Mouse (Mus musculus): ENCODE measurements around the gene Eif4e. TPM values are rescaled to one million over a fixed set of nuclear protein-coding genes. Genes with fewer than 3 reads are reported as not detected.

Gene Eif4e
- polyA plus RNA-seq, 1 experiment: 33.6 TPM

DNA sequence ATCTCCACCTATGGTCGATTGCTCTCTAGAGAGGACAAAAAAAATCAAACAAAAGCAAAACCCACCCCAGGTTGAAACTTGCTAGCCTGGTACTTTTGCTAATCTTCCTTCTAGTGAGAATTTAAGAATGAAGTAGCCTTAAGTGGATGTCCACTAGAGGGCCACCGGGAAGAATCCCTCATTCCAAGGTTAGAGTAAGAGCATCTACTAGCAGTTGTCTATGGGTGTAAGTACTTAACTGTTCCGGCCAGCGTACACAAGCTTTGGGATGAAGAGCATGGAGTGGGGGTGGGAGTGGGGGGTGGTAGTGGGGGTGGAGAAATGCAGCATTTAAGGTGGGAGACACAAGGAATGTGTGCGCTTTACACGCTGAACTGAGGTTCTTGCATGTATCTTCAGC, 19.2 kb upstream of the Eif4e start:
- peak; percentile 64 for DNase-seq
- no peak for TF ChIP-seq CTCF (conservative IDR thresholded peaks at IDR 0.05; ENCODE audit: insufficient read depth, insufficient read length, low read depth, low read length)
- no peak for TF ChIP-seq POLR2A (IDR thresholded peaks at IDR 0.05; ENCODE audit: low read depth, low read length)
- no peaks in the 10 kb centered on the region for H3K36me3 ChIP-seq (ENCODE audit: control insufficient read depth, insufficient read depth, low read length)
- no peak overlapping the region for H3K4me3 ChIP-seq (ENCODE audit: insufficient read depth, low read depth, low read length)
- WGBS: 49% methylated on average over 6 of the region's 6 CpGs
- no peak overlapping the region for H3K27ac ChIP-seq (ENCODE audit: insufficient read depth, low read depth, low read length)
- no peaks in the 10 kb centered on the region for H3K4me1 ChIP-seq (ENCODE audit: control insufficient read depth, insufficient read depth, low read length)
- H3K27me3 ChIP-seq (replicated peaks; ENCODE audit: control insufficient read depth, insufficient read depth, low read length): no peaks in the 10 kb centered on the region

DNA sequence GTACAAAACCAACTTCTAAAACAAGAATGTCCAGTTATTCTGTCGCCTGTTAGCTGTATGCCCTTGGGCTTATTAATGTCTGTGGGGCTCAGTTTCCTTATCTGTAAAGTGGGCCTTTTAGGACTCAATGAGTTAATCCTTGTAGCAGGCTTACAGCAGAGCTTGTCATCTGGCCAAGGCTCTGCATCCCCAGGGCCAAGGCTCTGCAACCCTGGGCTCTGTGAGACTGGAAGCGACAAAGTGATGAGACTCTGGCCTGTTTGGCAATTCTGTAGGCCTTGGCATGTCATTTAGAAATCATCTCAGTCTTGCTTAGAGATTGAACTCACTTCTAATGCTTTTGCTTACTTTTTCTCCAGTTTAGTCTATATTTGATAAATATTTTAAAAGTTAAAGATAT, 16.4 kb upstream of the Eif4e start:
- H3K27ac ChIP-seq (ENCODE audit: insufficient read depth, low read depth, low read length): no peak overlapping the region
- H3K4me3 ChIP-seq (ENCODE audit: insufficient read depth, low read depth, low read length): no peak overlapping the region
- 87% methylated on average over 2 of the region's 2 CpGs for WGBS
- no peak for DNase-seq
- H3K36me3 ChIP-seq (ENCODE audit: control insufficient read depth, insufficient read depth, low read length): no peaks in the 10 kb centered on the region
- no peaks in the 10 kb centered on the region for H3K4me1 ChIP-seq (ENCODE audit: control insufficient read depth, insufficient read depth, low read length)
- TF ChIP-seq POLR2A (IDR thresholded peaks at IDR 0.05; ENCODE audit: low read depth, low read length) (no peak), CTCF (conservative IDR thresholded peaks at IDR 0.05; ENCODE audit: insufficient read depth, insufficient read length, low read depth, low read length) (no peak)
- no peaks in the 10 kb centered on the region for H3K27me3 ChIP-seq (replicated peaks; ENCODE audit: control insufficient read depth, insufficient read depth, low read length)

DNA sequence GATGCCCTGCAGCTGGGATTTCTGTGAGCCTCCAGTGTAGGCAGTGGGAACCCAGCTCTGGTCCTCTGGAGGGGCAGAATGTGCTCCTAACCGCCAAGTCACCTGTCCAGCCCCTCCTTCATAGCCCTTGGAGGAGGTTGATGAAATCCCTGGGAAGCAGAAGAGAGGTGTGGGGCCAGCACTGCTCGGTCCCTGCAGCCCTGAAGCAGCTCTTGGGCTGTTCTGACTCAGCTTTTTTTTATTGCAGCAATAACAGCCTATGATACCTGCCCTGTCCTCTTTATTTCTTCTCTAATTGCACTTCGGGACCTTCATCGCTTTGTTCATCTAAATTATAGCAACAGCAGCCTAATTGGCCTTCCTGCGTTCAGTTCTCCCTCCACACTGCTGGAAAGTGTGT, 15.5 kb upstream of the Eif4e start:
- TF ChIP-seq POLR2A (IDR thresholded peaks at IDR 0.05; ENCODE audit: low read depth, low read length) (no peak), CTCF (conservative IDR thresholded peaks at IDR 0.05; ENCODE audit: insufficient read depth, insufficient read length, low read depth, low read length) (no peak)
- no peak overlapping the region for H3K4me3 ChIP-seq (ENCODE audit: insufficient read depth, low read depth, low read length)
- DNase-seq: no peak
- no peak overlapping the region for H3K27ac ChIP-seq (ENCODE audit: insufficient read depth, low read depth, low read length)
- H3K4me1 ChIP-seq (ENCODE audit: control insufficient read depth, insufficient read depth, low read length): no peaks in the 10 kb centered on the region
- H3K36me3 ChIP-seq (ENCODE audit: control insufficient read depth, insufficient read depth, low read length): no peaks in the 10 kb centered on the region
- WGBS: 55% methylated on average over 5 of the region's 5 CpGs
- H3K27me3 ChIP-seq (replicated peaks; ENCODE audit: control insufficient read depth, insufficient read depth, low read length): no peaks in the 10 kb centered on the region

- TF ChIP-seq CTCF (conservative IDR thresholded peaks at IDR 0.05; ENCODE audit: insufficient read depth, insufficient read length, low read depth, low read length) (no peak), POLR2A (IDR thresholded peaks at IDR 0.05; ENCODE audit: low read depth, low read length) (no peak)
- peak; percentile 22 for DNase-seq
- no peaks in the 10 kb centered on the region; the same call in 1 of the 2 replicates for H3K4me1 ChIP-seq (ENCODE audit: control insufficient read depth, insufficient read depth, low read length)
- H3K36me3 ChIP-seq (ENCODE audit: control insufficient read depth, insufficient read depth, low read length): no peaks in the 10 kb centered on the region
- no peak overlapping the region for H3K27ac ChIP-seq (ENCODE audit: insufficient read depth, low read depth, low read length)
- WGBS: 43% methylated on average over 12 of the region's 12 CpGs
- H3K27me3 ChIP-seq (replicated peaks; ENCODE audit: control insufficient read depth, insufficient read depth, low read length): no peaks in the 10 kb centered on the region
- peak overlapping the region; percentile 42 for H3K4me3 ChIP-seq (ENCODE audit: insufficient read depth, low read depth, low read length)
Measured at GRCm38 (mm10) chr3:138513243-138513642, 12.7 kb upstream of the Eif4e start.

- DNase-seq: no peak
- WGBS: 78% methylated on average over 3 of the region's 3 CpGs
- TF ChIP-seq CTCF (conservative IDR thresholded peaks at IDR 0.05; ENCODE audit: insufficient read depth, insufficient read length, low read depth, low read length) (no peak), POLR2A (IDR thresholded peaks at IDR 0.05; ENCODE audit: low read depth, low read length) (no peak)
- Histone ChIP-seq H3K4me3 (ENCODE audit: insufficient read depth, low read depth, low read length) (no peak overlapping the region), H3K27me3 (replicated peaks; ENCODE audit: control insufficient read depth, insufficient read depth, low read length) (no peaks in the 10 kb centered on the region), H3K36me3 (ENCODE audit: control insufficient read depth, insufficient read depth, low read length) (no peaks in the 10 kb centered on the region), H3K27ac (ENCODE audit: insufficient read depth, low read depth, low read length) (no peak overlapping the region), H3K4me1 (ENCODE audit: control insufficient read depth, insufficient read depth, low read length) (no peaks in the 10 kb centered on the region; the same call in 1 of the 2 replicates)
Measured at GRCm38 (mm10) chr3:138514749-138515148, 11.2 kb upstream of the Eif4e start.

DNA sequence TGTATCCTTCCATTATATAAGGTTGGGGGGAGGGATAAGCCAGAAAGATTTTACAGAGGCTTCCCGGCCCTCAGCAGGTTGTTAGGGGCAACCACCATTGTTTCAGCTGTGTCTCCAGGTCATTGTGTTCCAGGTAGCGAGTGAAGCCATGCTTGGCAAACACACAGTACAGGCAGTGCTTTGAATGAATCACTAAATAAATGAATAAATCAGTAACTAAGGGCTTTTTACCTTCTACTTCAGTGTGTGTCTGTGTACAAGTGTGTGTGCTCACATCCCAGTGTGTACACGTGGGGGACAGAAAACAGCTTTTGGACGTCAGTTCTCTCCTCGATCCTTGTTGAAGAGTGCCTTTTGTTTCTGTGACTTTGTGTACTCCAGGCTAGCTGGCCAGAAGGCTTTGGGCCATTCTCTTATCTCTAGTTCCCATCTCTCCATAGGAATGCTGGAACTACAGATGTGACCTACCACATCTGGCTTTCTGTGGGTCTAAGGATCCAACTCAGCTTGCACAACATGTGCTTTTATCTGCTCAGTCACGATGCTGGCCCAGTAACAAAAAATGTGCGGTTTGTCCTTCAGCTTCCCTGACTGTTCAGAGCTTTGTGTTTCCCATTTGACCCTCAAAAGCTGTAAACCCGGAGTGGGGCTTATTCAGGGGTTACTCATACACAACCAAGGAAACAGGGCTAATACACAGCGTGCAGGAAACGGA, 10.2 kb upstream of the Eif4e start:
- H3K4me1 ChIP-seq (ENCODE audit: control insufficient read depth, insufficient read depth, low read length): no peaks in the 10 kb centered on the region; the same call in 1 of the 2 replicates
- H3K27ac ChIP-seq (ENCODE audit: insufficient read depth, low read depth, low read length): no peak overlapping the region
- H3K4me3 ChIP-seq (ENCODE audit: insufficient read depth, low read depth, low read length): no peak overlapping the region
- WGBS: 52% methylated on average over 10 of the region's 10 CpGs
- H3K36me3 ChIP-seq (ENCODE audit: control insufficient read depth, insufficient read depth, low read length): no peaks in the 10 kb centered on the region
- no peak for TF ChIP-seq POLR2A (IDR thresholded peaks at IDR 0.05; ENCODE audit: low read depth, low read length)
- no peak for TF ChIP-seq CTCF (conservative IDR thresholded peaks at IDR 0.05; ENCODE audit: insufficient read depth, insufficient read length, low read depth, low read length)
- DNase-seq: peak; percentile 24
- H3K27me3 ChIP-seq (replicated peaks; ENCODE audit: control insufficient read depth, insufficient read depth, low read length): no peaks in the 10 kb centered on the region

GRCm38 (mm10) chr3:138517881-138518280, 8.1 kb upstream of the Eif4e start:
- Histone ChIP-seq H3K4me1 (ENCODE audit: control insufficient read depth, insufficient read depth, low read length) (no peaks in the 10 kb centered on the region; the same call in 1 of the 2 replicates), H3K27ac (ENCODE audit: insufficient read depth, low read depth, low read length) (no peak overlapping the region), H3K27me3 (replicated peaks; ENCODE audit: control insufficient read depth, insufficient read depth, low read length) (no peaks in the 10 kb centered on the region), H3K4me3 (ENCODE audit: insufficient read depth, low read depth, low read length) (no peak overlapping the region), H3K36me3 (ENCODE audit: control insufficient read depth, insufficient read depth, low read length) (no peaks in the 10 kb centered on the region)
- 77% methylated on average over 3 of the region's 3 CpGs for WGBS
- DNase-seq: peak; percentile 26
- TF ChIP-seq CTCF (conservative IDR thresholded peaks at IDR 0.05; ENCODE audit: insufficient read depth, insufficient read length, low read depth, low read length): peak; percentile 55
- no peak for TF ChIP-seq POLR2A (IDR thresholded peaks at IDR 0.05; ENCODE audit: low read depth, low read length)

Measured in kidney, adult 2 months (tissue).